Mouse (Mus musculus) T-helper 1 cell (primary cell): ENCODE data around the gene Ntn5.

ENCODE experiments used
- in situ Hi-C: fragments of 300-600 bp; cut with MboI, MseI; formaldehyde crosslinking; loops from one replicate; pipeline ENCODE4 v1.15.1; 2025; ENCODE audit warnings: high pct_unique_total_duplicates

Gene Ntn5

GRCm38 (mm10) chr7:45699523-45700141 is 15.8 kb downstream of the Ntn5 start, which contains the start of gene Car11:
Gene Car11 (plus strand): TSS chr7:45699843.
- in situ Hi-C loops: loop anchor here (10.0 kb wide), 1 partner anchor 805 kb away; the partner anchor contains the start of genes Fuz and Med25

DNA sequence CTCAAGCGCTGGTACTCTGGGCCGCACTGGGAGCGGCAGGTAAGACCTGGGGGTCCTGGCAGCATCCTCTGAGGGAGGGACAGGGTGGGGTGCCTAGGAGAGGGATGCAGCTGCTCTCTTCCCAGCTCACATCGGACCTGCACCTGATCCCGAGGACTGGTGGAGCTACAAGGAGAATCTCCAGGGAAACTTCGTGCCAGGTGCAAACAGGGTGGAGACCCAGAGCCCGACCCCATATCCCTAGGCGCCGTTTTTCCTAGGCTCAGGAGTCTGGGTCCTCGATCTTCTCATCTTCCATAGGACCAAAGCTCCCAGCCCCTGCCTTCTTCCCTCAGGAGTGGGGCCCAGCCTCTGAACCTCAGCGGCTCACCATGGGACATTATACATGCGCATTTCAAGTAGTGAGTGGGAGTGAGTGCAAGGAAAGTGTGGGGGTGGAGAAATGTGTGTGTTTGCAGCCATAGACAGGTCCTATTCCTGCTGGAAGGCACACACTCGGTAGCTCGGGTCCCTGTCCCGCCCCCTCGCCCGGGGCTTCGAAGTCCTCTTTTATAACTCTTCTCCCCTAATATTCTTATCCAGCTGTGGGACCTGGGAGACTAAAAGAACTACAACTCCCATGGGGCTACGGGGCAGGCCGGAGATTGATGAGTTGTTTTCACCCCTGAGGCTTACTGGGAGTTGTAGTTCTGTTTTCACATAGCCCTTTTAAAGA is 16.6 kb downstream of the Ntn5 start:
- in situ Hi-C loops: loop anchor here (10.0 kb wide), 1 partner anchor 806 kb away; the partner anchor contains the start of genes Fuz and Med25

DNA sequence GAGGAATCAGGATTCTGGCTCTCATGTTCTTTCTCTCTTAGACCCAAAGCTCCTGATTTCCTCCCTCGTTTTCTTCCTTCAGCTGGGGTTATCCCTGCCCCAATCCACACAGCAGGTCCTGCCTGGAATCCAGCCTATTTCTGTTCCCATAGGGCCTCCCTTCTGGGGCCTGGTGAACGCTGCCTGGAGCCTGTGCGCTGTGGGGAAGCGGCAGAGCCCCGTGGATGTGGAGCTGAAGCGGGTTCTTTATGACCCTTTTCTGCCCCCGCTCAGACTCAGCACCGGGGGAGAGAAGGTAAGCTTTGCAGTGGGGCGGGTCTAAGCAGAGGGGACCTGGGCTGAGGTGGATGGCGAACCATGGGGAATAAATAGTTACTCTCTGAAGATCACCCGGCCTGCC is 17.2 kb downstream of the Ntn5 start:
- in situ Hi-C loops: loop anchor here (10.0 kb wide), 1 partner anchor 806 kb away; the partner anchor contains the start of genes Fuz and Med25

DNA sequence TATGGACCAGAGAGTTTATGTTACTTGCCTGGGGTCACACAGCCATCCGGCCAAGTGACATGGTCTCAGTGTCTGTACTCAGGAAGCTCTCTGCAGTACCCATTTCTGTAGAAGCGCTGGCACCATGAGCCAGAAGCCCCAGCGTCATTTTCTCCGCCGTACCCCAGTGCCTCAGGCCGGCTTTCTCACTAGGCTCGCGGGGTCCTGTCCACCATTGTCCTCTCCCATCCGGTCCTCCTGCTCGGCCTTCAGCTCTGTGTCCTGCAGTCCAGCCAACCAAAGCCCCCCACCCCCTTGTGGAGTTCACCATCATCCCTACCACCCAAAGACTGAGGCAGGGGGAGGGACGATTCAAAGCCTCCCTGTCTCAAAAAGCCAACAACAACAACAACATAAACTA is 17.8 kb downstream of the Ntn5 start:
- in situ Hi-C loops: loop anchor here (10.0 kb wide), 1 partner anchor 807 kb away; the partner anchor contains the start of genes Fuz and Med25

GRCm38 (mm10) chr7:45702316-45702715 is 18.5 kb downstream of the Ntn5 start:
- in situ Hi-C loops: loop anchor here (10.0 kb wide), 1 partner anchor 808 kb away; the partner anchor contains the start of genes Fuz and Med25

DNA sequence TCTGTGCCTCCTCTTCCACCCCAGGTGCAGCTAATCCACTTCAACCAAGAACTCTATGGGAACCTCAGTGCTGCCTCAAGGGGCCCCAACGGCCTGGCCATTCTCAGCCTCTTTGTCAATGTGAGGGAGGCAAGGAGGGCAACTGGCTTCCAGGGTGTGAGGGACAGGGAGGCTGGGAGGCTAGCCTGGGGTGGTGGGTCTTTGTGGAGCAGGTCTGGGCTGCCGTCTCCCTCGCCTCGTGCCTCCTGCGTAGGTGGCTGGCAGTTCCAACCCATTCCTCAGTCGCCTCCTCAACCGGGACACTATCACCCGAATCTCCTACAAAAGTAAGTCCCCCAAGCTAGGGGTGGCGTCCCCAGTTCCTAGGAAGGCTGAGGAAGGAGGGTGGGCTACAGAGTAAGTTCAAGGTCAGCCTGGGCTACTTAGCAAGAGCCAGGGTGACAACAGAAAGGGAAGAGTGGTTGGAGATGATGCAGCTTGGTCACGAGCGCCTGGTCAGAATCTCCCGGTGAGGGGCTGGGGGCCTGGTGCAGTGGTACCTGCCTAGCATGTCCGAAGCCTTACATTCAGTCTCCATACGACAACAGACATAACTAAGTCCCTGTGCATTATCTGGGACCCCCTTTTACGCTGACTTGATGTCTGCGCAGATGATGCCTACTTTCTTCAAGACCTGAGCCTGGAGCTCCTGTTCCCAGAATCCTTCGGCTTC is 19.1 kb downstream of the Ntn5 start:
- in situ Hi-C loops: loop anchor here (10.0 kb wide), 1 partner anchor 808 kb away; the partner anchor contains the start of genes Fuz and Med25

- in situ Hi-C loops: loop anchor here (10.0 kb wide), 1 partner anchor 809 kb away; the partner anchor contains the start of genes Fuz and Med25
These were observed 19.8 kb downstream of the Ntn5 start for GRCm38 (mm10) chr7:45703521-45704033.

DNA sequence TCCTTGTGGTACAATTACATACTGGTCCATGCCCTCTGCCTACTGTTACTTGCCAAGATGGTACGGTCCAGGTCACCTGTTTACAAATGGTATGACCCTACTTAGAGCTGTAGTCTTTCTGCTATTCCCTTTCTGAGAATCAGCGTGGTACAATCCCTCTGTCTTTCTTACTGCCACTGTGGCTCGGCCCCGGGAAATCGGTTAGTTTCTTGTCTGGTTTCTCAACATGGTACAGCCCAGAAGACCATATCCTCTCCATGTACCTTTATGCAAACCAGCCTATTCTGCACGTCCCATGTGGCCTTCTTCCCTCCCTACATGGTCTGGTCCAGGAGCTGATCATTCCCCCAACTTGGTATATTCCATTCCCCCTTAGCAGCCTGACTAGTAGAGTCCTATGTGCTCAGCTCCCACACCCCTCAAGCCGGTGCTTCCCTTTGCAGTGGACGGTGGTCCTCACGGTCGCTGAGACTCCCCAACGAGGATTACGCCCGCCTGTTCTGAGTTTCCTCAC is 20.3 kb downstream of the Ntn5 start:
- in situ Hi-C loops: loop anchor here (10.0 kb wide), 1 partner anchor 809 kb away; the partner anchor contains the start of genes Fuz and Med25

DNA sequence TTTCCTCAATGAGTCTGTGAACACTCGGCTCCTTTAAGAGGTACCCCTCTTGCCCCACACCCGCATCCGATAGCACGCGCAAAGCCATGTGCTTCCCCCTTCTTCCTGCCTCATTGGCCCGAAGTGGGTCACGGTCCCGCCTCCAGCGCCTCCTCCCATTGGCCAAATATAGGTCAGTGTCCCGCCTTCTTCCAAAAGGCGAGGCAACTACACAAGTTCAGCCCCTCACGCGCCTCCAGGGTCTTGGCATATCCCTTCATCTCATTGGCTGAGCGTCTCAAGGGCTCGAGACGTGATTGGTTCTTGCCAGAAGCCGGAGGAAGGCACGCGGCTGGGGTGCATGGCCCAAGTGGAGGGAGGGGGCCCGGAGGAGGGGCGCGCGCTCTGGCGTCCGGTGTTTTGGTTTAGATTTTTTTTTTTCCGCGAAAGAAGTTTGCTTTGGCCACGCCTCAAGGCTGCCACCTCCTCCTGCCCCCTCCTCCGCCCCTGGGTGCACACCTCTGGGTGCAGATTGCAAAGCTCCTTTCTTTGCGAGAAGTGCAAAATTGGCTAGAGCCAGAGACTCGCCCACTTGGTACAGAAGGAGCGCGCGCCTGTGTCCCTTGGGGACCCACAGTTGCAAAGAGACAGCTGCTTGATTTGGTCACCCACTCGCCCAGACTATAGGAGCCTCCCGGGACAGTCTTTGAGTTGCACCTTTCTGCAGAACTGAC is 21.1 kb downstream of the Ntn5 start, which contains the start of gene Dbp:
Dbp (plus strand) TSS at position 359 of the 713 bp plus-strand sequence.
- in situ Hi-C loops: loop anchor here (10.0 kb wide), 1 partner anchor 810 kb away; the partner anchor contains the start of genes Fuz and Med25

DNA sequence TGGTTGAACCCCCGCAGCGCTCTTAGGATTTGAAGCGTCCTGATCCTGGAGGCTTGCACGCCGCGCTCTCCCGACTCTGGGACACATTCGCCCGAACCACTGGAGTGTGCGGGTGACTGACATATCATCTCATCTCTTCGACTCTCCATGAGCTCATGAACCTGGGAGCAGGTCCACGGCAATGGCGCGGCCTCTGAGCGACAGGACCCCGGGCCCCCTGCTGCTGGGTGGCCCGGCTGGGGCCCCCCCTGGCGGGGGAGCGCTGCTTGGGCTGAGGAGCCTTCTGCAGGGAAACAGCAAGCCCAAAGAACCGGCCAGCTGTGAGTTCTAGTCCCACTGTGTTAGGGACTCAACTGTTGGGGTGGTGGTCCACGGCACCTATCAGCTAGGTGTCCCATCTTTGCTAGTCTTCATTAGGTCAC is 21.6 kb downstream of the Ntn5 start:
- in situ Hi-C loops: loop anchor here (10.0 kb wide), 1 partner anchor 811 kb away; the partner anchor contains the start of genes Fuz and Med25

DNA sequence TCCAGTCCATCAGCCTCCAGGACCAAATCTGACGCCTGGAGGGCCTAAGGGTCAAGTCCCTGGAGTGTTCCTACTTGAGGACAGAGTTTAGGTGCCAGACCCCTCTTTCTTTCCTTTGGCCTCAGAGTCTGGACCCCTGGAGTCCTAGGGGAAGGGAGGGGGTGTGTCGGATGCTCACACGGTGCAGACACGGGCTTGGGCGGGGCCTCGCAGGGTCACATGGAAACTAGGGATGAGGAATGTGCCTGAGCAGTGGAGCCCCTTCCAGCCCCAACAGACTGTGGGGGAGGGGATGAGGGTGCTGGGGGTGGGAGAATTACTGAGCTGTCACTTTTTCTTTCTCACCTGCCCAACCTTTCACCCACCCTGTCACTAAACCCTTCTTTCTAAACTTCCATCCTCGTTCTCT is 22.1 kb downstream of the Ntn5 start:
- in situ Hi-C loops: loop anchor here (10.0 kb wide), 1 partner anchor 811 kb away; the partner anchor contains the start of genes Fuz and Med25

GRCm38 (mm10) chr7:45706721-45707241 is 23.0 kb downstream of the Ntn5 start:
- in situ Hi-C loops: loop anchor here (10.0 kb wide), 1 partner anchor 812 kb away; the partner anchor contains the start of genes Fuz and Med25

DNA sequence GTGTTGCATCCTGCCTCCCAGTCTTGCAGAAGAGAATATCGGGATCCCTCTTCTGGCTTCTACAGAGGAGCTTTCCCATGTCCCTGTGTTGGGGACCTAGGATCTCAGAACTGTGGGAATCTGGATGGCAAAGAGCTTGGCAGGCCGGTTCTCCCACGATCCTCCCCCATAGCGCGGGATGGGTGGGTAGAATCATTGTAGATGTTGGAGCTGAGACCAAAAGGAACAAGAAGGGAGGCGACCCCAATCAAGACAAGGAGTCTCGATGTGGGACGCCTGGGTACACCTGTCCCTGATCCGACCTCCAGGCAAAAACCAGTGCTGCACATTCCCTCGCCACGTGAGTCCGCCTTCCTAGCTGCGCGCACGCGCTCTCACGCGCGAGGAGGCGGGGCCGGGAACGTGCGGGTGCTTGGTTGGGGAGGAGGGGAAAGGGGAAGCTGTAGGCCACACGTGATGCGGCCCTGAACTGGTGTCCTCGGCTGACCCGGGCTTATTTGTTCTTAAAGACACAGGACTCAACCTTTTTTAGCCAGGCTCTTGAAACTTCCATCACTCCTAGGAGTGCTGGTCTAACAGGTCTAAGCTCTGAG is 23.6 kb downstream of the Ntn5 start:
- in situ Hi-C loops: loop anchor here (10.0 kb wide), 1 partner anchor 813 kb away; the partner anchor contains the start of genes Fuz and Med25

GRCm38 (mm10) chr7:45708221-45708761 is 24.5 kb downstream of the Ntn5 start:
- in situ Hi-C loops: loop anchor here (10.0 kb wide), 1 partner anchor 813 kb away; the partner anchor contains the start of genes Fuz and Med25

DNA sequence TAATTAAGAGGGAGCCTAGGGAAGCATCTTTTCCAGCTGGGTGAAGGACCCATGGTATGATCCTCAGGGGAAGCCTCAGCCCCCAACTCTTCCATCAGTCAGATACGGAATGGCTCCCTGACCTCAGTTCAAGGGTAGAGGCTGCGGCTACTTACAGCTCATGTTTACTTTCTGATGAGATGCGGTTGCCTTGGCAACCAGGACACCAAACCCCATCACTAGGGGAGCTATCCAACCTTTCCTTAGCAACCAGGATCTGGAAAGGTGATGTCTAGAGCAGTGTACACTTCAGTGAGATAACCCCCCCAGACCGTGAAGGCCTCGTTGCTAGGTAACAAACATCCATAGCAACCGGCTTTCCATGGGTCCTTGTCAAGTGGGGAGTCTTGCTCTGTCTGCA is 25.2 kb downstream of the Ntn5 start:
- in situ Hi-C loops: loop anchor here (10.0 kb wide), 1 partner anchor 814 kb away; the partner anchor contains the start of genes Fuz and Med25

DNA sequence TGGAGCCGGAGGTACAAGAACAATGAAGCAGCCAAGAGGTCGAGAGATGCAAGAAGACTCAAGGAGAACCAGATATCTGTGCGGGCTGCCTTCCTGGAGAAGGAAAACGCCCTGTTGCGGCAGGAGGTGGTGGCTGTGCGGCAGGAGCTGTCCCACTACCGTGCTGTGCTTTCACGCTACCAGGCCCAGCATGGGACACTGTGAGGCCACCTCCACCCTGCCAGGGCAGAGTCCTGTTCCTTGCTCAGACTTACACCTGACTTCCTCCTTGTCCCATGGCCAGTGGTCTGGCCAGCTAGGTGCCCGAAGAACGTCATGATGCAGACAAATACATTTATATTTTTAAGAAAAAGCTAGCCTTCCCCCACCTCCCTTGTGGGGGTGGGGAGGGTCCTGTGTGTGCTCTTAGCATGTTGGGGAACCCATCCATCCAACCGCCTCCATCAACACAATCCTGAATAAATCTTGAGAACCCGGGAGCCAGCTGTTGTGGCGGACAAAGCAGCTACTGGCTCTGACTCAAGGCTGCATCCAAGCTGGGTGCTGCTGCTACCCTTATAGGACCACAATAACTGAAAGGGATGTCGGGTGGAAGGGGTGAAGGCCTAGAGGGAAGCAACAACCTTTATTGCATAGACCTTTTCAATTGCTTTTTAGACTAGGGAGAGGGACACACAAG is 26.0 kb downstream of the Ntn5 start:
- in situ Hi-C loops: loop anchor here (10.0 kb wide), 1 partner anchor 815 kb away; the partner anchor contains the start of genes Fuz and Med25

- in situ Hi-C loops: no loop called here
These were observed 26.8 kb downstream of the Ntn5 start for GRCm38 (mm10) chr7:45710477-45711191.
